Mouse (Mus musculus) small intestine, adult 2 months (tissue): Measurements from ENCODE around the gene Wdr17. TPM values are rescaled to one million over a fixed set of nuclear protein-coding genes. Genes with fewer than 3 reads are reported as not detected.

ENCODE experiments used
- H3K27ac ChIP-seq: fragments of 200-500 bp; 2 replicates; pipeline ENCODE4 v1.5.1; 2012; ENCODE audit warnings: low read depth, low read length, control low read depth, inconsistent platforms; ENCODE audit not compliant: insufficient read depth
- H3K27me3 ChIP-seq: fragments of 200-500 bp; 2 replicates; pipeline ENCODE4 v1.6.1; 2012; ENCODE audit warnings: mild to moderate bottlenecking, moderate library complexity, low read length, inconsistent platforms; ENCODE audit not compliant: control insufficient read depth, insufficient read depth
- H3K36me3 ChIP-seq: fragments of 200-500 bp; 2 replicates; pipeline ENCODE4 v1.6.1; 2012; ENCODE audit warnings: mild to moderate bottlenecking, low read length, control low read depth, inconsistent platforms; ENCODE audit not compliant: control insufficient read depth, insufficient read depth
- H3K4me1 ChIP-seq: fragments of 200-500 bp; 2 replicates; pipeline ENCODE4 v1.6.1; 2012; ENCODE audit warnings: low read length, inconsistent platforms, mixed read lengths; ENCODE audit not compliant: control insufficient read depth, insufficient read depth, insufficient read length
- H3K4me3 ChIP-seq: fragments of 200-500 bp; 2 replicates; pipeline ENCODE4 v1.5.1; 2012; ENCODE audit warnings: low read depth, mild to moderate bottlenecking, control low read depth, inconsistent platforms, low read length, moderate library complexity
- CTCF ChIP-seq: fragments of 200-500 bp; IDR thresholded peaks from 2 replicates; pipeline ENCODE4 v1.5.1; 2012; ENCODE audit warnings: low read depth, mild to moderate bottlenecking, control low read depth, inconsistent platforms, low read length, moderate library complexity, mixed read lengths; ENCODE audit not compliant: insufficient replicate concordance, insufficient read length; ENCODE audit errors: extremely low read depth
- POLR2A ChIP-seq: fragments of 200-500 bp; IDR thresholded peaks from 2 replicates; pipeline ENCODE4 v1.6.1; 2012; ENCODE audit warnings: low read depth, mild to moderate bottlenecking, control low read depth, inconsistent platforms, low read length, moderate library complexity
- WGBS: fragments of 180-500 bp; shearing (Covaris S2); methylation state at CpG from one replicate; pipeline ENCODE4 v1.1.7; 2018; 5-methylcytosine and 5-hydroxymethylcytosine counted together
- polyA plus RNA-seq: library from polyadenylated mRNA; depleted of rRNA; stranded (reverse); fragments of >200 nt; gene quantifications from 2 replicates; pipeline ENCODE4 v1.2.3, GENCODE M21; 2012

Wdr17 gene
- polyA plus RNA-seq, 1 experiment: 0.09 TPM

DNA sequence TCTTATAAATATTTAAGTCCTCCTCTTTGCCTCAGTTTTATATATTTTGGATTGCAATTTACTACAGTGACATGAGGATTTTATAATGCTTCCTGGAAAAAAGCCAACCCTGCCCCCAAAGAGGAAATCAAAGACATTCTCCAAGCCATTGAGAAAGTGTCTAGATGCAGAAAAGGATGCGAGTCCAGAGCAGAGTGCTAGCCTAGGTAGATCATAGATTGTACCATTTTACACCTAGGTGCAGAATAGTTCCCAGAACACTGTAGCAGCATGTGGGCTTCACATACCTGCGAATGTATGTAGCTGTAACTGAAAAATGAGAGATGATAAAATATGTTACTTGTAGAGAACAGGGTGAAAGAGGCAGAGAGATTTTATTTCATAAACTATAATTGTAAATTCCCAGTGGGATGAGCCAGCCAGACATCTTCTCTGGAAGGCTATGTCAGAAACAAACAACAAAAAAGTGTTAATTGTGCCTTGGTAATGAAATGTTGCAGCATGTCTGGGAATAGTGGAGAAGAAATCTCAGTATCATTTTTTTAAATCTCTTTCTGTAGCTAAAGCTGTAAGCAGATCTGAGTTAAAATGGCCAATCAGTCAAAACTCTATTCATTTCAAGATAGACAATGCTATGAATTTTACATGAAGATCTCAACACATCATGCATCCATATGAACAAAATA lies 7.8 kb upstream of the Wdr17 start:
- H3K27ac ChIP-seq: no peak overlapping the region
- H3K36me3 ChIP-seq: no peaks in the 10 kb centered on the region
- H3K27me3 ChIP-seq: no peaks in the 10 kb centered on the region
- H3K4me3 ChIP-seq: no peak overlapping the region
- TF ChIP-seq CTCF: no peak
- TF ChIP-seq POLR2A: no peak
- H3K4me1 ChIP-seq: no peaks in the 10 kb centered on the region
- 66% methylated on average over 2 of the region's 2 CpGs for WGBS

DNA sequence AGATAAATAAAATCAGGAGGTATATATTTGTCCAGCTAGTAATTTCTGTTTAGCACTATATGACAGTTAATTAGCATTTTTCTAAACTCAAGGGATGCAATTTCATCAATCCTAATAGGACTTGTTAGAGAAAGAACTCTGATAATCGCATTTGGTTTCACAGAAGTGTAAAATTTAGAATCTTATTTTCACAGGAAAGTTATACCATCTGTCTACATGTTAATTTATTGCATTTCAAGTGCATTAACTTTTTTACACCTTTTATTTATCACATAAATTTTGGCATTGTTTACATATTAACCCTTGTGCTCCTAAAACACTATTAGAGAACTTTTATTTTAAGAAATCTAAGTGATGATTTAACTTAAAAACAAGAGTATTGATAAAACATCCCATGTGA lies 7.2 kb upstream of the Wdr17 start:
- no peak for TF ChIP-seq CTCF
- no peak for TF ChIP-seq POLR2A
- no peaks in the 10 kb centered on the region for H3K27me3 ChIP-seq
- no peaks in the 10 kb centered on the region for H3K4me1 ChIP-seq
- no peaks in the 10 kb centered on the region for H3K36me3 ChIP-seq
- 75% methylated on average over 1 of the region's 1 CpGs for WGBS
- H3K4me3 ChIP-seq: no peak overlapping the region
- no peak overlapping the region for H3K27ac ChIP-seq

DNA sequence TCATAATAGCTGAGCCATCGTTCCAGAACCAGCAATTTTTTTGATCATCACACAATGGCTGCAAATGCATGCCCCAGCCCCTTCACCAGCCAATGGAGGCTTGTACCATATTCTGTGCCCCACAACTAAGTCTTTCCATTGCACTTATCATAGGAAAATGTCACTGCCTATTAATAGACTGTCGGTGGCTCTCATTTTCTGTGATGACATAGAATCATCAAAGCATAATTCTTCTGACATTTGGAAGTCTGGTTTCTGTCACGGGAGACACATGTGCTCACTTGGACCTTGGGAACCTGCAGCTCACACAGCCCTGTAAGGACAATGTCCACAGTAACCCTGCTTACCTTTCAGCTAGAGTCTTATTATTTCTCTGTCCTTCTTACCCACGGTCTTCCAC lies 424 bp downstream of the Wdr17 start:
- no peaks in the 10 kb centered on the region for H3K36me3 ChIP-seq
- no peak overlapping the region for H3K4me3 ChIP-seq
- TF ChIP-seq CTCF (no peak), POLR2A (no peak)
- no peak overlapping the region for H3K27ac ChIP-seq
- WGBS: 78% methylated on average over 4 of the region's 4 CpGs
- H3K4me1 ChIP-seq: no peaks in the 10 kb centered on the region
- no peaks in the 10 kb centered on the region for H3K27me3 ChIP-seq

DNA sequence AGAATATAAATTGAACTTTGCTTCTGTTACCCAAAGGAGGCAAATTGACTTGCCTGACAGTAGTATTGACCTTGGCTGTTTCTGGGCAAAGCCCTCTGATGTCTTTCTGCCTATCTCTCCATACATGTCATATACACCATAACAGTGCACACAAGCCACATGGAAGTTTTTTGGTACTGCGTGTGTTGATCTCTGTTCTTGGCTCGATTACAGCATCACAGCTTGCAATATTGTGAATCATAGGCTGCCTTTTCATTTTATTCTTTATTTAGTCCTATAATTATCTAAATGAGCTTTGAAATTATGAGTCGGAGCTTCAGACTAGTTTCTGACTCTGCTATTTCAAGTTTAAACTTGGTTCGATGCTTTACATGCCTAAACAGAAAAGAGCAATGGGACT lies 10.5 kb downstream of the Wdr17 start:
- 83% methylated on average over 4 of the region's 4 CpGs for WGBS
- H3K36me3 ChIP-seq: no peaks in the 10 kb centered on the region
- TF ChIP-seq CTCF (no peak), POLR2A (no peak)
- H3K27me3 ChIP-seq: no peaks in the 10 kb centered on the region
- no peak overlapping the region for H3K4me3 ChIP-seq
- no peak overlapping the region for H3K27ac ChIP-seq
- no peaks in the 10 kb centered on the region for H3K4me1 ChIP-seq

DNA sequence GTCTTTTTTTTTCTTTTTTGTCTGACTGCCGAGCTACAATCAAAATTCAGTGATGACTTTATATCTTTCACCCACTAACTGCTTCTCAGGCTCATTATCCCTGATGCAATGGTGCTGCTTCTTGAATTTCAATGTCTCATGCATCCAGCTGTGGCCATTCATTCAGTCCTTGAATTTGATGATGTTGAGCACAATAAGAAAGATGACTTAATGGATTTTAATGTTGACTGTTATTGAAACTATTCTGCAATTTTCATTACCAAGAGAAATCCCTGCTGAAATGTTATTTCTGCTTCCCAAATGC lies 22.3 kb downstream of the Wdr17 start:
- H3K4me3 ChIP-seq: no peak overlapping the region
- 57% methylated on average over 1 of the region's 1 CpGs for WGBS
- no peaks in the 10 kb centered on the region for H3K36me3 ChIP-seq
- H3K27ac ChIP-seq: no peak overlapping the region
- TF ChIP-seq CTCF (no peak), POLR2A (no peak)
- no peaks in the 10 kb centered on the region for H3K4me1 ChIP-seq
- H3K27me3 ChIP-seq: no peaks in the 10 kb centered on the region

DNA sequence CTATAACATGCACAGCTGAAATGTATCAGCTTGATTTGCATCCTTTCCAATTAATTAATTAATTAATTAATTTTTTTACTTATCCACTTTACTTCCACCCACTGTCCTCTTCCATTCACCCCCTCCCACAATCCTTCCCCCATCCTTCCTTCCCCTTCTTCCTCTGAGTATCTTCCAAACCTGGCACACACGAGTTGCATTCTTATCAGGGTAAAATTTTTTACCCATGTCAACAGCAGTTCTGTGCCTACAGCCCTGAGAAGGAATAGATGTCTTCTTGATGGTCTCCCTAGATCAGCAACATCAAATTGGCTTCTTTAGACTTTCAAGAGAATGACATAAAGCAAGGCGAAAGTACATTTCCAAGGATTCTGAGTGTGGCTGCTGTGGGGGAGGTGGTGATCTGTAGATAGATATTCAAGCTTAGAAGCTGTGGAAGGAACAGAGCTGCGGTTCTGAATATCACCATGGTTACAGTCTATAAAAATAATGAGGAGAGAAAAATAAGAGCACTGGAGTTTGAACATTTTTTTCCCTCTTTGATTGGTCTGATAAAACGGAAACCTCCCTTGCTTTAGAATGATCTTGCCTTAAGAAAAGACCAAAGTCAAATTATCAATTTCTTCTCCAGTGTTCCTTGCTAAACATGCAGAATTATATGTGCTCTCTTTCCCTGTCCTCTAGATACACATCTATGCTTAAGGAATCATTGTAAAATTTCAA lies 22.8 kb downstream of the Wdr17 start:
- Histone ChIP-seq H3K4me3 (no peak overlapping the region), H3K4me1 (no peaks in the 10 kb centered on the region), H3K27me3 (no peaks in the 10 kb centered on the region), H3K27ac (no peak overlapping the region), H3K36me3 (no peaks in the 10 kb centered on the region)
- whole genome bisulfite sequencing: 66% methylated on average over 4 of the region's 4 CpGs
- TF ChIP-seq POLR2A (no peak), CTCF (no peak)

DNA sequence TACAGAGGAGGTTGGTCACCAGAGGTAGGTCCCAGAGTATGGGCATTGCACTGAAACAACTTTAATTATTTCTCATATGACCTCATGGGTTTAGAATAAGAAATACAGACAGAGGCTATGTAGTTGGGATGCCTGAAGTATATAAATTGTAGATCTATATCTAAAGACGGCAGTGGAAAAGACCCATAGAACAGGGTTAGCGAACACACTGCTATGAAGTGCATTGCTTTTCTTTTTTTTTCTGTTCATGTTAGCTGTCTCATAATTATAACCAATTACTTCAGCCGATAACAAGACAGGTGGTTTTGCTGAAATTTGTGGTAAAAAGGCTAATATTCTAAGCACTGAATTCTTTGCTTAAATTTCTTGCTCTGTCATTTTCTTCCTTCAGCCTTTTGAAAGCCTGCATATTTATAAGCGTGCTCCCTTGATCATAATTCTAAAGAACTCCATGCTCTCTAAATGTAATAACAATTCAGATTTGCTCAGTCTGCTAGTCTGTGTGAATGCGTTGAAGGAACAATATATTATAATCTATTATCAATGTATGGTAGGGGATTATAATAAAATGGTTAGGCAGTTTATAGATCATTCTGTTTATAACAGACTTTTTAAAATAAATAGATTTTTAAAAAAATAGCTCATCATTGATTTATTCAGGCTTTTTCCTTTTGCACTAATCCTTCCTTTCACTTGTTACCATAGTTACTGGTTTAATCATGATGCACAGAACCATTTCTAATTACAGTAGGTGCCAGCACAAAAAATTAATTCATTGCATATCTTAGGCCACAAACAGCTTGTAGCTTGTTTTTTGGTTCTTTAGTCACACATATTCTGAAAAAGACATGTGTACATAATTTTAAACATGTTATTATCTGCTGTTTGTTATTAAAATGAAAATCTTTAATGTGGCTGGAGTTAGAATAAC lies 50.7 kb downstream of the Wdr17 start:
- 87% methylated on average over 5 of the region's 5 CpGs for WGBS
- H3K4me1 ChIP-seq: no peaks in the 10 kb centered on the region
- no peak for TF ChIP-seq CTCF
- no peak for TF ChIP-seq POLR2A
- H3K36me3 ChIP-seq: no peaks in the 10 kb centered on the region
- no peaks in the 10 kb centered on the region for H3K27me3 ChIP-seq
- no peak overlapping the region for H3K27ac ChIP-seq
- H3K4me3 ChIP-seq: no peak overlapping the region
